Mouse (Mus musculus): ENCODE results near the gene Sfxn5. TPM values are rescaled to one million over a fixed set of nuclear protein-coding genes. Genes with fewer than 3 reads are reported as not detected.

The Sfxn5 gene
- total RNA-seq, 2 experiments from 2014 or later, result 6.9 TPM

- intact Hi-C loops (cut with DNase I), result no loop called here
- DNase-seq, result no peak
Observed at GRCm38 (mm10) chr6:85207345-85207744, 125.9 kb downstream of the Sfxn5 start.

- intact Hi-C loops (cut with DNase I), result no loop called here
- no peak for DNase-seq
Observed at GRCm38 (mm10) chr6:85206939-85207285, 126.3 kb downstream of the Sfxn5 start.

GRCm38 (mm10) chr6:85206182-85206938, 126.9 kb downstream of the Sfxn5 start:
- intact Hi-C loops (cut with DNase I), result no loop called here
- DNase-seq, result no peak

GRCm38 (mm10) chr6:85197951-85198350, 135.3 kb downstream of the Sfxn5 start:
- no peak for DNase-seq
- intact Hi-C loops (cut with DNase I), result no loop called here

GRCm38 (mm10) chr6:85193381-85194318, 139.6 kb downstream of the Sfxn5 start:
- no peak for DNase-seq
- intact Hi-C loops (cut with DNase I), result no loop called here

GRCm38 (mm10) chr6:85191751-85192440, 141.3 kb downstream of the Sfxn5 start:
- DNase-seq, result no peak
- intact Hi-C loops (cut with DNase I), result no loop called here

- no peak for DNase-seq
- intact Hi-C loops (cut with DNase I), result no loop called here
Observed at GRCm38 (mm10) chr6:85190671-85191070, 142.6 kb downstream of the Sfxn5 start.

GRCm38 (mm10) chr6:85189911-85190591, 143.2 kb downstream of the Sfxn5 start:
- no peak for DNase-seq
- intact Hi-C loops (cut with DNase I), result no loop called here

- intact Hi-C loops (cut with DNase I), result no loop called here
Observed at GRCm38 (mm10) chr6:85189361-85189760, 143.9 kb downstream of the Sfxn5 start.

GRCm38 (mm10) chr6:85188256-85189110, 144.7 kb downstream of the Sfxn5 start:
- intact Hi-C loops (cut with DNase I), result no loop called here
- DNase-seq, result no peak

More at GRCm38 (mm10) chr6:85189361-85189760, 143.9 kb downstream of the Sfxn5 start:
- DNase-seq, result no peak

- intact Hi-C loops (cut with DNase I), result no loop called here
- DNase-seq, result no peak
Observed at GRCm38 (mm10) chr6:85187340-85188211, 145.6 kb downstream of the Sfxn5 start, which contains the start of gene Emx1. Gene Emx1, plus strand, starts transcription at chr6:85187438.

GRCm38 (mm10) chr6:85186744-85187059, 146.5 kb downstream of the Sfxn5 start:
- intact Hi-C loops (cut with DNase I), result no loop called here
- no peak for DNase-seq

- intact Hi-C loops (cut with DNase I), result no loop called here
- DNase-seq, result no peak
Observed at GRCm38 (mm10) chr6:85186033-85186743, 147.0 kb downstream of the Sfxn5 start.

- intact Hi-C loops (cut with DNase I), result no loop called here
- no peak for DNase-seq
Observed at GRCm38 (mm10) chr6:85183951-85184350, 149.3 kb downstream of the Sfxn5 start.

GRCm38 (mm10) chr6:85180036-85180435, 153.2 kb downstream of the Sfxn5 start:
- DNase-seq, result no peak
- intact Hi-C loops (cut with DNase I), result no loop called here

- DNase-seq, result no peak
Observed at GRCm38 (mm10) chr6:85179569-85179968, 153.7 kb downstream of the Sfxn5 start.

GRCm38 (mm10) chr6:85165440-85165921, 167.7 kb downstream of the Sfxn5 start:
- intact Hi-C loops (cut with DNase I), result no loop called here
- no peak for DNase-seq

More at GRCm38 (mm10) chr6:85179569-85179968, 153.7 kb downstream of the Sfxn5 start:
- intact Hi-C loops (cut with DNase I), result no loop called here
